Mouse (Mus musculus): ENCODE measurements around the gene Atp8a1.
A peak's percentile ranks its signal among the peaks of the same experiment; 100 is the strongest.

Gene Atp8a1

DNA sequence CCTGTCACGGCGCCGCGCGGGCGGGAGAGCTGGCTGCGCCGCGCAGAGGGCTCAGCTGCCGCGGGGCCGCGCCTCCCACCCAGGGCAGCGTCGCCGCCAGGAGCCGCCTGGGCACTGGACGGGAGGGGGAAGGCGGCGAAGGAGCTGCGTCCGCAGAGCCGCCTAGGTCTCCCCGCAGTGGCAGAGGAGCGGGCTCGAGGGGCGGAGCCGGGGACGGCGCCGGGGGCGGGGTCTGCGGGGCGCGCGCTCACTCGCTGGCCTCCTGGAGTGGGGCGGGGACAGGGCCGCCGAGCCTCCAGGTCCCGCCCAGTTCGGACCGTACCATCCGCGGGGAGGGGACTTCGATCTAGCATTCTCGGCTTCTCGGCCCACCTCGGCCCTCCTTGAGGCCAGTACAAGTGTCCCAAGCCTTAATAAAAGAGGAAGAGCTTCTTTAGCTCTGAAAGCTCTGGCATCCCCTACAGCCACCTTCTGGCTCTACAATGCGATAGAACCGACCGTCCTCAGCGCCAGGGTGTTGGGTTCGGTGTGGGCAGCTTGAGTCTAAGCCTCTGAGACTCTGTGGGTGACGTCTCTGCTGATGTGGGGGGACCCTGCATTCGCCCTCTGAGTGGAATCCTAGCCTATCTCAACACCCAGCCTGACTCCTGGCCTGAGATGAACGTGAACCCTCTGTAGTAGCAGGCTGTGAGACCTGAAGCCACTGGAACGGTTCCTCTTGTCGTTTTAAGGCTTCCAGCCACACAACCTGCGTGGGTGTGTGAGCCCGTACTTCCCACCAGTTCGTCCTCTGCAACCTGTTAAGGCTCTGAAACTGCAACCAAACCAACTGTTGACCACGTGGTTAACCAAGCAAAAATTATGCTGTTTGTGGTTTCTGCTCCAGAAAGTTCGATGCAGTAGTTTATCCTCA lies at the start of gene Atp8a1:
Gene Atp8a1, minus strand, starts transcription at position 182 of the 913 bp plus-strand sequence.
- peak; percentile 98 for DNase-seq (ENCODE audit: low spot score)

DNA sequence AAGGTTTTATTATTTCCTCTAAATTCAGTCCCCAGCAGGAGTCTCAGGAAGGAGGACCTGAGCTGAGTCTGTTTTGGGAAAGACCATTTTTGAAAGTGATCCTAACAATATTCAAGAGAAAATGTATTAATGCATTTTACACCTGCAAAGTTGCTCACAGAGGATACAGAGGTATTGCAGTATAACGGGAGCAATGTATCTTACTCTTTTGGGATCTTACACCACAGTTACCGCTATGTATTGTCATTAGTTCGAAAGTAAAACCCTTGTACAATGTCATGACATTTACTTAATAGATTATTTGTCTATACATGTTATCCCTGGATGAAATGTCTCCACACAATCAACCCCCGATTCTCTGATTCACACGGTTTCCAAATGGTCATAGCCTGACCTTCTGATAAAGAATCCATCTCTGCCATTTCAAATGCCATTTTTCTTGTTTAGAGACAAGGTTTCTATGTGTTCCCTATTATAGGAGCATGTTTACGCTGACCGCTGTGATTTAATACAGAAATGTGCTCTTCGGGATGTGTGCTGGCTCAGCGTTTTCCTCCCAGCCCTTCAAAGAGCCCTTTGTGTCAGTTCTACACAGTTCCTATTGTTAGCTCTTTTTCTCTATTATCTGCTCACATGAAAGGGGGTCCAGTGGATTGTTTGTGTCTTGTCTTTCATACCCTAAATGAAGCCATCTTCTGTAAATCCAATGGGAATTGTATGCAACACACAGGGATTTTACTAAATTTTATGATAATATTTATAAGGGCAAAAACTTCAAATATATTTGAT lies 37.4 kb upstream of the Atp8a1 start:
- DNase-seq (ENCODE audit: low spot score): no peak

DNA sequence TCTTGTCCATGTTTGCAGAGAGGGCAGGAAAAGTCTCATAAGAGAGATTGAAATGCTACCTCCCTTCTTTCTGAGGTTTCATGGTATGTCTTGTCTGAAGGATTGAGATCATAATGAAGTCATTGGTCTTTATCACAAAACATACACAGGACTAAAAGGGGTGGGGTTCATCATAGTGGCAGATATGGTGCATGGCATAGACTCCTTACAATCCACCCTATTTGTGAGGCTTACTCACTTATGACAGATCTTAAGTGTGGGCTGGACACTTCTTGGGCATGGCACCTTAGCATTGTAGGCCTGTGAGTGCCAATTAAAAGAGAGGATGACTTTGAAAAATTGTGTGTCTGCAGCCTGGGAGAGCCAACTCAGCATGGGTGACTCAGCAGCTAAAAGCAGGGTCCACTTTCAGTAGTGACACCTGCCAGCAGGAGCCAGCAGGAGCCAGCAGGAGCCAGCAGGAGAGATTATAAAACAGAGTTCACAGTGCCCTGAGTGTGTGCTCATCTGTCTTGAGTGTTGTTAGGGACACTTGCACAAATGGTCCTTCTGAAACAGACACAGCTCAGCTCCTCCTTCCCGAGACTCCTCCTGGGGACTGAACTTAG lies 36.4 kb upstream of the Atp8a1 start:
- DNase-seq (ENCODE audit: low spot score): no peak

DNA sequence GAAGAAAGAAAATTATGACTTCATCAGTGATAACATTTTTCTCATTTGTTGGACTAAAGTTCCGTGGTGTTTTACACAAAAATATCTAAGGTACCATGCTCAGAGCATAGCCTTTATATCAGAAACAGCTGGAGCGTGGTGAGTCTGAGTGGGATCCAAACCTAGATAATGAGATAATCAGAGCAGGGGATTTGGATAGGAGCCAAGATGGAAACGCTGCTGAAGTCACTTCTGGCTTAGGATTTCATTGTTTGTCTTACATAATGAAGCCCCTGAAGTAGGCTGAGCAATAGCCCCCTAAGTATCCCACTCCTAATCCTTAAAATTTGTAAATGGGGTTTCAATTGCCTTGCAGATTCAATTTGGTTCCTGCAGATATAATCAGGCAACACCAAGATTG lies 24.2 kb upstream of the Atp8a1 start:
- DNase-seq (ENCODE audit: low spot score): no peak

DNA sequence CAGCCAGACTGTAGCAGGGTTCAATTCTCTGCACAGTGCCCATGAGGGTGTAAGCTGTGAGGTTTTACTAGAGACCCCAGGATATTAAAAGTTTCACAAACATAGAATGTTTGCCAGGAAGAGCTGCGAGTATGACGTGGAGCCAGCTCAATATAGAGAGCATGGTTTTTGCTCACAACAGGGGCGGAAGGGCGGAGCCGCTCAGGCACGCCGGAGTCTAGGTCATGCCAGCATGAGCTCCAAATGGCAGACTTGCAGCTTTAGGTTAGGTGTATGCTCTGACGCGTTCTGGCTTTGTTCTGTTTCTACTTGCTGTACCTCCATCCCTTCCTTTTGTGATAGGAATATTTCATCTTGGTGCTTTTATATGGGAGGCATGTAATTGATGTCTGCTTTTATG lies 19.0 kb upstream of the Atp8a1 start:
- no peak for DNase-seq (ENCODE audit: low spot score)

DNA sequence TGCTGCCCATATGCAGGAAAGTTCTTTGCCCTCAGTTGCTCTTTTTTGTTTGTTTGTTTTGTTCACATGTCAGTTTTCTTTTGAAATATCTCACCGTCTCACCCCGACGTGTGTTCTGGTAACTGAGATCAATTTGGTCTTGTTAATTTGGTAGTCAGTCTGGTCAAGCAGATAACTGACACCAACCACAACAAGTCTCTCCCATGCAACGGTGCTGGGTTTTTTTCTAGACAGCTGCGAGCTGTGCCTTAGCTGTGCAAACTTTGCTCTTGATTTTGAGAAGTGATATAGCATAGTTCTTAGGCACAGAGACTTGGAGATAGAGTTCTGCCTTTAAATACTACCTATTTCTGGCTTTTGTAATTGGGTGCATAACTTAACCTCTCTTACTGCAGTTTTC lies 18.4 kb upstream of the Atp8a1 start:
- no peak for DNase-seq (ENCODE audit: low spot score)

DNA sequence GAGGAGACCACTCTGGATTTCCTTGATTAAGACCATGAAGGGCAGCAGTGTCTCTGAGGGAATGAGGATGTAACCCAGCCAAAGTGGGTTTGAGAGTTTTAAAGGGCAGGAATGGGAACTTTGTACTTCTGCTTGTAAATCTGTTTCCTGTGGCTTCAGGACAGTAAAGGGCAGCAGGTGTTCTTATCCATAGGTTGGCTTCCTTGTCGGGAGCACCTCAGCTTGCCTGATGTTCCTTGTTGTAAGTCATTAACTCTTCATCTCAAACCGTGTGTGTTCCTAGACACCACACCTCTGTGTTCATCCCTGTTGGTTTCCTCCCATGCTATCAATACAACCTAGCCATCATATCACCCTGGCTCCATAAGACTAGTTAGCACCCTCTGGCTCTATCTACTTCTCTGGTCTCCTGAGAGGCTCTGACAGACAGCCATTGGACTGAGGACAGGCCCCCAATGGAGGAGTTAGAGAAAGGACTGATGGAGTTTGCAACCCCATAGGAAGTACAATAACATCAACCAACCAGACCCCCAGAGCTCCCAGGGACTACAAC lies 17.4 kb upstream of the Atp8a1 start:
- DNase-seq (ENCODE audit: low spot score): no peak

DNA sequence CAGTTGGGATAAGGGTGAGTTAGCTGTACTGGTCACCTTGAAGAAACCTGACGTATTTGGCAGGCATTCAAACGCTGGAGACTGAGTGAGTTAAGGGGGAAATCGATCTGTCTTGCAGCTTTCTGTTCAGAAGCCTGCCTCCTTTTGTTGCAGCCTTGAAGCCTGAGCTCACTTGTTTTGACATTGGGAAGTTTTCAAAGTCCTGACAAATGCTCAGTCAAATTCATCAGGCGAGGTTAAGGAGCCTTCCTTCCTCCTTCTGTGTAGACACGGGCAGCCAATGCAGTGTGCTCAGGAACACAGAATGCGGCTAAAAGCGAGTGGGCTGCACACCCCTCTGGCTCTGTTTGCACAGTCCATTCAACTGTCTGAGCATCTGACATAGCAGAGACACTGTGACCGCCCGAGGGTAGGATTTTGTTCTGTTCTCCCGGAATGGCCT lies 16.7 kb upstream of the Atp8a1 start:
- no peak for DNase-seq (ENCODE audit: low spot score)

DNA sequence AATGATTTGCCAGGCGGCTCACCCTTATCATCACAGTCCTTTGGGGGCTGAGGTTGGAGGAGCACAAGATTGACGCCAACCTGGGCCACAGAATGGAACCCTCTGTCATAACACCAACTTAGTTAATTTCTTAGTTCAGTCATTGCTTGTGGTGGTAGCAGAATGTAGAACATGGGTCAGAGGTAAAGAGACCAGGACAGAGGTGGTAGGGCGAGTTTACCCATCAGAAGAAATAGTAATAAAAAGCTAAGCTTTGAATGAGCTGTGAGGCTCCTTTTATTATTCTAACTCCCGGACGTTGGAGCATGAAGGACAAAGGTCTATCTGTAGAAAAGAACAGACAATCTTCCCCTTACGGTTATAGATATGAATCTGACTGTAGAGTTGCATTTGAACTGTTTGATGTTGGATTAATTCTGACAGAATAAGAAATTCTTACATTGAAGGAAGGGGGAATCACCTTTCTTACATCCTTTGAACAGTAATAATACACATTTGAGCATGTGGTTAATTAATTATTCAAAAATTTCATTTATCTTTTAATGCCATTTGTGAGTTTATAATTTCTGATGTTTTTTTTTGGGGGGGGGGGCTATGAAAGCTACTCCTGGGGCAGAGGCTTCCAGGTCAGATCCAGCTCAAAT lies 7.9 kb upstream of the Atp8a1 start:
- no peak for DNase-seq (ENCODE audit: low spot score)

DNA sequence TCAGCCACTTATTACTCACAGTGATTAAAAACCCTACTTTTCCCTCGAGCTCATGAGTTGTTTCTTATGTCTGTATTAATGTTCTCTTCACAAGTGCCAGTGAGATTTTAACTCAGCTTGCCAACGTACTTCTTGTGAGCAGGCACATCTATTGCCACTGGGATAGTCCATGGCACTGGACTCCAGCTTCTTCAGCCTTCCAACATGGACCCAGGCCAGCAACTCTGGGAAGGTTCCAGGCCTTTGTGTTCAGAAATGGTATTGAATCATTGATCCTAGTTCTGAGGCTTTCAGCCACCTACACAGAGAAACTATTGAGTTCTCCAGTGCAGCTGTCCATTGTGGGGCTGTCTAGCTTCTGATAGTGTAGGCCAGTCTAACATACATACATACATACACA lies 5.6 kb upstream of the Atp8a1 start:
- DNase-seq (ENCODE audit: low spot score): no peak

DNA sequence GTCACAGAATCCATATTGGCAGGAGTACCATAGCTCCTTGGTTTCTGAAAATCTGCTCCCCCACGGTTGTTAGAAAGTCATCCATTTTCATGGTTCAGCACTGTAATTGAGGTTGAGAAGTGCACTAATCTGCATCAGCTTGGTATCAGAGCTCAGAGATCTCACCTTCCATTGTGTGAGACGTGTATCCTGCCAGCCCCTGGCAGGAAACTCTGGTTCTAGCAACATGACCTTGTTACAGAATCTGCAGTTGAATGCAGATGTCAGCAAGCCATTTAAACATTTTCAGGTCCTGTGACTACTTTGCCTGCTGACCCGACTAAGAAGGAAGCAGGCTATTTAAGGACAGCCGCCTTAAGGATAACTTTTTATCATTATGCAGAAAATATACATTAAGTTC lies 2.2 kb upstream of the Atp8a1 start:
- DNase-seq (ENCODE audit: low spot score): no peak

DNA sequence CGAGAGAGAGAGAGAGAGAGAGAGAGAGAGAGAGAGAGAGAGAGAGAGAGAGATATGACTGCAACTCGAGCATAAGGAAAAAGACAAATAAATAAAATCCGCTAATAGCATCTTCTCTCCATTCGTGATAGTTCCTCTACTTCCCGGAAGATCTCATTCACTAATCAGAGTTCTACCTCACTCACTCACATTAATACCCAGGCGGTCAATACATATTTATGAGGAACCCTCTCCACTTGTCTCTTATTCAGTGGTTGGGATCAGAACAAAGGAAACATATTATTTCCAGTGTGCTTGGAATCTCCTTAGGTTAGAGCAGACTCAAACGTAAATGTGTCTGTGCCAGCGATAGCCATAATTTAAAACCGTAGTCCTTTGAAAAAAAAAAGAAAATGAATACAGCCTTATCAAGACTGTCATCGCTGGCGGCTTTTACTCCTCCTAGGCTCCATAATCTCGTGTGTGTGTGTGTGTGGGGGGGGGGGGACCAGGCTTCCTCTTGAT lies 1.3 kb upstream of the Atp8a1 start:
- DNase-seq (ENCODE audit: low spot score): no peak

DNA sequence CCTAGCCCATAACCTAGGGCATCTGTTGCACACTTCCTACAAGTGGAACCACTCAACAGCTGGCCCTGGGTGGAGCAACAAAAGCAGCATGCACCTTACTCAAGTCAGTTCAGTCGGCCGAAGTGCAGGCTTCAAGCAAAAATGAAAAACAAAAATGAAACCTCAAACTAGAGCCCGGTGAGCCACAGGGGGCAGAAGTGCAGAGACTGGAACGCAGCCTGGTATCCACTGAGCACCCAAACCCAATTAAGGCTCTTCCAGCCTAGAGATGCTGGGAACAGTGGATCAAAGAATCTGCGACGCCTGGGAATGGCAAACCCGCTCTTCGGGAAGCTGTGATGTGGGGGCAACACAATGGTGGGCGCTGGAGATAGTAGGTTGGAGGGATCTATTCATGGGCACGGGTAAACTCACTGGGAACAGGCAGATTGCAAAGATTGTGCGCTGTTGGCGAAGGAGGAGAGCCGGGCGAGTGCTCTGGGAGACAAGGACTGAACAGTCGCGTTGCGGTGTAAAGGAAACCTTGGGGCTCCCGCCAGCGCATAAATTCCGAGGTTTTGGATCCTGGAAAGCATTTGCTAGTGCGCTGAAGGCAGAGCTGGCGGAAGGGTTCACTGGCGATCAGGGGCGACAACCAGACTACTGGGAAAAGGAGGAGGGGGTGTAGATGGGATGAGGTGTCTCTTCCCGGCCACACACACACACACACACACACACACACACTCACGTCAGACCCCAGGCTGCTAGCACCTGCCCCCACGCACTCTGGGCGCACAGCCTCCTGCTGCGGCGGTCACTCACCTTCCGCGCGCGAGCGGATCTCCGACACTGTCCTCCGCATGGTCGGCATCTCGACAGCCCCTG lies 641 bp downstream of the Atp8a1 start:
- DNase-seq (ENCODE audit: low spot score): peak; percentile 16

DNA sequence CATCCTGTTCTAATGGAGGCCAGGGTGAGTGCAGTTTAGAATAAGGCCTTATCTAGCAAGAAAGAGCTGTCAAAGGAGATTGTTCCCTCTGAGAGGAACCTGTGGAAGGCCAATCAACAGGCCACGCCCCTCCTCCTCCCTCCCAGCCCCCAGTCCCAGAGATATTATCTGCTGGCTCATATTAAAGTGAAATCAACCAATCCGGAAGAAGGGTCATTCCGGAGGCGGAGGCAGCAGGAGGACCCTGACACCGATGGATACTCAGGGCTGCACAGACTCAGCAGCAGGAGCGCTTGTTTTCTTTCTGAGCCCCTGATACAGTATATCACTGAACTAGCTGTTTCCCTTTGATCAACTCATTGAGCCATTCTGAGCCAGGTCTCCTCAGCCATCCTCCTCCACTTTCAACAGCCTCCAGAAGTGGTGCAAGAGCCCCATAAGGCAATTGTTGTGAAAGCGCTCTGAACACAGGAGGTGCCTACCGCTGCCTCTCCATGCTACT lies 2.0 kb downstream of the Atp8a1 start:
- DNase-seq (ENCODE audit: low spot score): no peak

DNA sequence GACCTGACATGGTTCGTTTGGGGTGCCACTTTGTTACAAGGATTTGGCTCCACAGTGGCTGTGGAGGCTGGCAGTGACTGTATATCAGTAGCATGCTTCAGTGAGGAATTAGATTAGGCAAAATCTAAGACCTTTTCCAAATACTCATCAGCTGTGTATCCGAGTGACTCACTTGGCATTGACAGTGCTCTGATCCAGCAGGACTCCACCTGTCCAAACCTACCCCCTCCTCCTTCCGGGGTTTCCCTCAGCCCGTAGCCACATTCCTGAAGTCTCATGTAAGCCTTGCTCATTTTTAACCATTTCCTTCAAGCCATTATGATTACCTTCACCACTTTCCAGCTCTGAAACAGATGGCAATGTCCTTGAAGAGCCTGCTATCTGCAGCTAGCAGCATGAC lies 3.2 kb downstream of the Atp8a1 start:
- no peak for DNase-seq (ENCODE audit: low spot score)

DNA sequence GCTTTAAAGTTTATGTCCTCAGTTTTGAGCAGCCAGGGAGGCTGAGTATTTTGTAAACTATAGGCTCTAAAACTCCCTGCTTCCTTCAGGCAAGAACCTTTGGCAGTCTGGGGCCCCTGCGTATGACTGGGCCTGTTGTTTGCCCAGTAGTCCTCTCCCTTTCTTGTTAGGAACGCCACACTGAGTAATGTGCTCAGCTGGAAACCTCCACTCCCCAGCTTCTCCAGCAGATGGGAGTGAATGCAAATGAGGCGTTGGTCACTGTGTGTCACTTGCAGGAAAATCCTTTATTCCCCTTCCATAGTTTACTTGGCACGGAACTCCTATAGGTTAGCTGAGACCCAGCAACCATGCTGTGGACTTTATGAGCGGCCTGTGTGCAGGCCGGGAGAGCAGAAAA lies 4.9 kb downstream of the Atp8a1 start:
- DNase-seq (ENCODE audit: low spot score): no peak

DNA sequence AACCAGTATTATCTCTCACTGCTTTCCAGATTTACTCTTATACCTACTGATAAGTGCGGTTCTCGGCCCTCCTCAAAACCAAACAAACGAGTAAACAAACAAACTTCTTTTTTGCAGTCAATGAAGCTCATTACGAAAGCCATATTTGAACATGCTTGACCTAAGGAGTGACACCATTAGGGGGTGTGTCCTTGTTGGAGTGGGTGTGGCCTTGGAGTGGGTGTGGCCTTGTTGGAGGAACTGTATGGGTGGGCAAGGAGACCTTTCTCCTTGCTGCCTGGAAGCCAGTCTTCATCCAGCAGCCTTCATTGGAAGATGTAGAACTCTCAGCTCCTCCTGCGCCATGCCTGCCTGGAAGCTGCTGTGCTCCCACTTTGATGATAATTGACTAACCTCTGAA lies 13.4 kb downstream of the Atp8a1 start:
- DNase-seq (ENCODE audit: low spot score): no peak

DNA sequence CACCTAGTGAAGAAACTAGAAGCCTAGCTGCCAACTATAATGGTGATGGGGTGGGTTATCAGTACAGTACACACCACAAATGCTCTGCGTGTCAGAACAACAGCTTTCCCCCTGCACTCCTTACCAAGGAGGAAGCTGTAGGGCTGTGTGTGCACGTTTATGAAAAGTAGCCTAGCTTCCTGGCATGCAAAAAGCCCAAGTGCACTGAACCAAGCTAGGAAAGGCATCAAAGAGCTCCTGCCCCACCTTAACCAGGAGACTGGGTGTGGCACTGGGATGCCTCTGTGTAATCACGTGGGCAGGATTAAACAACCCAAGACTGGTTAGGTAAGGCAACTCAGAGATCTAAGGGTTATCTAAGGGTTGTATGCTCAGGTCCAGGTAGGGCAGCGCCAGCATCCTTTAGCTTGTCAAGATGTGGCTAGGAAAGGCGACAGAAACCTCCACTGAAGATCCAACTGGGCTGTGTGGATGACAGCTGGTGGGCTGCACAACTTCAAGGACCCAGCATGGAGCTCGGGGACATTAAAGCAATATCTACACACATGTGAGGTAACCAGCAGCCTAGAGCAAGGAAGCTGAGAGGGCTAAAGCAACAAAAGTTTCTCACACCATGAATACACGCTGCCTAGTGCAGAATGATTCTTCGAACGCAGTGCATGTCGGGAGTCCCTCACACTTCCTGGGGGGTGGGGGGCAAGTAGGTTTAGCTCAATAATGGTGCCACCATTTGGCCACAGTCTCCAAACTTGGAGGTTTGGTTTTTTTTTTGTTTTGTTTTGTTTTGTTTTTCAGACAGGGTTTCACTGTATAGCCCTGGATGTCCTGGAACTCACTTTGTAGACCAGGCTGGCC lies 15.7 kb downstream of the Atp8a1 start:
- DNase-seq (ENCODE audit: low spot score): no peak

DNA sequence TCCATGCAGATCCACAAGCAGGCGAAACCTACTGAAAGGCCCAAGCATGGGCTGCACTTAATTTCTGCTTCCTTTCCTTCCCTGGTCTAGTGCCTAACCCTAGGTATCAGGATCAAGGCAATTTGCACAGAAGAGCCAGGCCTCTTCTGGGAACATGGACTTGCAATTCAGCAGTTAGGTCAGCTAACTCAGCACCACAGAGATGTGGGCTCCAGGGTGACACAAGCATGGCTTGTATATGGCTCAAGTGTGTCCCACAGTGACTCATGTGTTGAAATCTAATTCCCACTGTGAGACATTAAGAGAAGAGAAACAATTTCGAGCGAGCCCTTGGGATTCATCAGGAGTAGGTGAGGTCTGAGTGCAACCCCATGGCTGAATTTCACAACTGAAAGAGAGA lies 18.9 kb downstream of the Atp8a1 start:
- DNase-seq (ENCODE audit: low spot score): no peak

DNA sequence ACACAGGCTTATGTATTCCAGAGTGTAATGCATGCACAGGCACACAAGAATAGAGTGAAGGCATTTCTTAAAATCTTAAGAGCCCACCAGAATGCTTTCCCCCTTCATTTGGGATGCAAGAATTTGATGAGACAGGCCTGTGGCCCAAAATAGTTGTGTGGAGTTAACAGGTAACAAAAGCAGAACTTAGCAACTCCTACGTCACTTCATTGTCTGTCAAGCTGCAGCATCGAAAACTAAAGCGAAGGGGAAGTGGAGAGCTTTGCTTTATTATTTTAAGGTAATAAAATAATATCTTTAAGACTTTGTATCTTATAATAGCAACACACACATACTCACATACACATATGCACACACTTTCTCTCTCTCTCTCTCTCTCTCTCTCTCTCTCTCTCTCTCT lies 20.3 kb downstream of the Atp8a1 start:
- no peak for DNase-seq (ENCODE audit: low spot score)
